Mouse (Mus musculus) liver, embryonic 14.5 days (tissue): ENCODE data around the gene Aurkb. TPM values are rescaled to one million over a fixed set of nuclear protein-coding genes. Genes with fewer than 3 reads are reported as not detected.

Experiments used
- ATAC-seq: fragments of 200-750 bp; cut with Nextera tagmentation; 2 replicates; pipeline ENCODE4 v1.8.0; 2017; ENCODE audit warnings: moderate number of reproducible peaks, mild to moderate bottlenecking, moderate library complexity; ENCODE audit not compliant: insufficient read depth
- DNase-seq, 3 experiments: peaks; one replicate each; pipeline ENCODE4 v3.0.0-alpha.2; 2012 to 2013; ENCODE audit warnings: low read depth in 3 of 3, low spot score in 3 of 3
- H3K27ac ChIP-seq: fragments of 300-500 bp; sonication (generic); 2 replicates; pipeline ENCODE4 v1.5.1; 2014; ENCODE audit warnings: moderate library complexity, mild to moderate bottlenecking, control low read depth, inconsistent platforms
- H3K27me3 ChIP-seq: fragments of 300-500 bp; sonication (generic); 2 replicates; pipeline ENCODE4 v1.6.1; 2014; ENCODE audit warnings: mild to moderate bottlenecking, low read length, moderate library complexity; ENCODE audit not compliant: control insufficient read depth, insufficient read depth
- H3K36me3 ChIP-seq: fragments of 300-500 bp; sonication (generic); replicated peaks from 2 replicates; pipeline ENCODE4 v1.6.1; 2014; ENCODE audit warnings: low read depth; ENCODE audit not compliant: control insufficient read depth, insufficient read depth
- H3K4me1 ChIP-seq, 2 experiments: fragments of 200-500 bp in 1 of 2; fragments of 300-500 bp in 1 of 2; sonication (generic) in 1 of 2; replicated peaks; 2 replicates each; pipeline ENCODE4 v1.6.1; 2012 to 2014; ENCODE audit warnings: antibody characterized with exemption in 1 of 2, inconsistent platforms in 1 of 2, low read length in 1 of 2; ENCODE audit not compliant: control insufficient read depth in 2 of 2, insufficient read depth in 2 of 2
- H3K4me2 ChIP-seq: fragments of 300-500 bp; sonication (generic); 2 replicates; pipeline ENCODE4 v1.6.1; 2014; ENCODE audit warnings: low read depth, mild to moderate bottlenecking, control low read depth, moderate library complexity
- H3K4me3 ChIP-seq, 2 experiments: fragments of 200-500 bp in 1 of 2; fragments of 300-500 bp in 1 of 2; sonication (generic) in 1 of 2; 2 replicates each; pipeline ENCODE4 v1.5.1; 2012 to 2014; ENCODE audit warnings: low read depth in 2 of 2, low read length in 2 of 2, mild to moderate bottlenecking in 2 of 2, control low read depth in 1 of 2, inconsistent platforms in 1 of 2, moderate library complexity in 1 of 2; ENCODE audit not compliant: insufficient read depth in 1 of 2
- H3K9ac ChIP-seq: fragments of 300-500 bp; sonication (generic); replicated peaks from 2 replicates; pipeline ENCODE4 v1.6.1; 2014; ENCODE audit warnings: mild to moderate bottlenecking, control low read depth, moderate library complexity
- H3K9me3 ChIP-seq: fragments of 300-500 bp; sonication (generic); 2 replicates; pipeline ENCODE4 v1.6.1; 2016; ENCODE audit warnings: low read length, mixed read lengths; ENCODE audit not compliant: control insufficient read depth
- CTCF ChIP-seq: IDR thresholded peaks from 2 replicates; pipeline ENCODE4 v1.5.1; 2016; ENCODE audit warnings: antibody characterized with exemption, low read depth, control low read depth
- EP300 ChIP-seq: IDR thresholded peaks from 2 replicates; pipeline ENCODE4 v1.6.1; 2016; ENCODE audit warnings: antibody characterized with exemption, low read depth
- WGBS: fragments of 180-500 bp; shearing (Covaris S2); extraction: QIAGEN DNeasy Blood & Tissue Kit; methylation state at CpG from one replicate; pipeline ENCODE4 v1.1.7; 2014; ENCODE audit not compliant: insufficient replicate concordance; 5-methylcytosine and 5-hydroxymethylcytosine counted together
- polyA plus RNA-seq, 2 experiments: library from polyadenylated mRNA; depleted of rRNA in 1 of 2; stranded (reverse) in 1 of 2; unstranded in 1 of 2; fragments of >200 nt; fragmentation: Nextera tagmentation in 1 of 2; extraction: Ambion mirVana in 1 of 2; gene quantifications; 2 replicates each; pipeline versions ENCODE4 v1.2.1 to v1.2.3; 2012 to 2014

The Aurkb gene
- polyA plus RNA-seq, 2 experiments, result 78.6 to 90.8 TPM

- no peaks in the 10 kb centered on the region for H3K27me3 ChIP-seq
- TF ChIP-seq CTCF, result no peak
- no peak for TF ChIP-seq EP300
- WGBS, result 29% methylated on average over 8 of the region's 8 CpGs
- DNase-seq, result no peak
- no peak overlapping the region; the same call in 1 of the 2 replicates for H3K9ac ChIP-seq
- peaks cover 38 to 48% of the 10 kb centered on the region in 2 experiments for H3K4me1 ChIP-seq
- H3K4me2 ChIP-seq, result peak overlapping the region; percentile 93
- peak overlapping the region; percentile 36 for H3K27ac ChIP-seq
- H3K36me3 ChIP-seq, result no peaks in the 10 kb centered on the region
- no peak overlapping the region for H3K4me3 ChIP-seq
- no peaks in the 10 kb centered on the region for H3K9me3 ChIP-seq
- ATAC-seq, result no peak
These were observed 52.8 kb downstream of the Aurkb start for GRCm38 (mm10) chr11:69098039-69098761.

- H3K4me1 ChIP-seq, result peaks cover 38 to 48% of the 10 kb centered on the region in 2 experiments
These were observed 53.3 kb downstream of the Aurkb start for GRCm38 (mm10) chr11:69098762-69099091.

GRCm38 (mm10) chr11:69099177-69099914 lies 53.9 kb downstream of the Aurkb start:
- Histone ChIP-seq H3K27me3 (no peaks in the 10 kb centered on the region), H3K4me2 (peak overlapping the region; percentile 93), H3K9me3 (no peaks in the 10 kb centered on the region), H3K4me3 (peak overlapping the region; percentile 53 to 59), H3K27ac (peak overlapping the region; percentile 61), H3K36me3 (peaks cover 5% of the 10 kb centered on the region), H3K9ac (peak overlapping the region; percentile 61), H3K4me1 (peaks cover 37 to 47% of the 10 kb centered on the region in 2 experiments)
- DNase-seq (no peak), ATAC-seq (no peak)
- TF ChIP-seq EP300 (no peak), CTCF (no peak)
- WGBS, result 2% methylated on average over 22 of the region's 22 CpGs

More at GRCm38 (mm10) chr11:69098762-69099091, 53.3 kb downstream of the Aurkb start:
- 0% methylated on average over 19 of the region's 19 CpGs for WGBS
- DNase-seq, result peak; percentile 91 to 95 (median 92)
- H3K27ac ChIP-seq, result peak overlapping the region; percentile 61
- peak overlapping the region; percentile 93 for H3K4me2 ChIP-seq
- H3K9me3 ChIP-seq, result no peaks in the 10 kb centered on the region
- peak overlapping the region; percentile 61 for H3K9ac ChIP-seq
- peaks cover under 1% of the 10 kb centered on the region for H3K36me3 ChIP-seq
- ATAC-seq, result peak; percentile 47
- TF ChIP-seq EP300 (no peak), CTCF (no peak; the same call in 1 of the 2 replicates)
- peak overlapping the region; percentile 53 to 59 for H3K4me3 ChIP-seq
- H3K27me3 ChIP-seq, result no peaks in the 10 kb centered on the region

GRCm38 (mm10) chr11:69099915-69100345 lies 54.5 kb downstream of the Aurkb start:
- H3K4me3 ChIP-seq, result peak overlapping the region; percentile 53 to 59
- under 1% methylated on average over 23 of the region's 23 CpGs for WGBS
- H3K9me3 ChIP-seq, result no peaks in the 10 kb centered on the region
- H3K4me2 ChIP-seq, result peak overlapping the region; percentile 93
- peak; percentile 65 to 78 (median 72) for DNase-seq
- peak overlapping the region; percentile 61; the same call in 1 of the 2 replicates for H3K27ac ChIP-seq
- peak overlapping the region; percentile 43 for H3K9ac ChIP-seq
- peak; percentile 9 for ATAC-seq
- no peaks in the 10 kb centered on the region for H3K27me3 ChIP-seq
- no peak for TF ChIP-seq EP300
- TF ChIP-seq CTCF, result peak; percentile 28; the same call in 1 of the 2 replicates
- H3K4me1 ChIP-seq, result peaks cover 34 to 44% of the 10 kb centered on the region in 2 experiments
- H3K36me3 ChIP-seq, result peaks cover 5% of the 10 kb centered on the region
